Mouse (Mus musculus): ENCODE data around the gene Cdpf1.

DNA sequence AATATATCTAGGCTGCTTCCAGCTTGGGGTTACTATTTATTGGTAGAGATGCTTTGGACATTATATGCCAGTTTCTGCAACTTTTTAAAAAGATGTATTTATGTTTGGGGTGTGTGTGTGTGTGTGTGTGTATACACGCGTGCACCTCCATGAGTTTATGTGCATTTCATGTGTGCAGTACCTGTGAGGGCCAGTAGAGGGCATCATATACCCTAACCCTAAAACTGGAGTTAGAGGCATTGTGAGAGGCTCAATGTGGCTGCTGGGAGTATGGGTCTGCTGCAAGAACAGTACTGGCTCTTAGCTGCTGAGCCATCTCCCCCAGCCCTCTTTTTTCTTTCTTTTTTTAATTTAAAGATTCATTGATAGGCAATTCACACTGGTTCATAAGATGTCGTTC lies 53.7 kb downstream of the Cdpf1 start:
- TF ChIP-seq CTCF (IDR thresholded peaks at IDR 0.05; ENCODE audit: control insufficient read depth, insufficient read depth, low read length) (no peak), POLR2A (IDR thresholded peaks at IDR 0.05; ENCODE audit: borderline replicate concordance, control insufficient read depth, low read depth, low read length) (no peak)

All from bone marrow, adult 2 months (tissue).